Mouse (Mus musculus): Measurements from ENCODE around the gene Slc7a6. TPM values are rescaled to one million over a fixed set of nuclear protein-coding genes. Genes with fewer than 3 reads are reported as not detected.

Gene Slc7a6
- polyA plus RNA-seq, 2 experiments, result 42.1 to 55.7 TPM

GRCm38 (mm10) chr8:106149801-106150652, 18.6 kb upstream of the Slc7a6 start, which contains the start of gene Pla2g15:
Gene Pla2g15, plus strand, starts transcription at chr8:106150399.
- Histone ChIP-seq H3K27me3 (ENCODE audit: control insufficient read depth, insufficient read depth, low read length) (no peaks in the 10 kb centered on the region), H3K4me1 (ENCODE audit: control insufficient read depth, insufficient read depth, low read length) (peaks cover 6% of the 10 kb centered on the region; the same call in 1 of the 2 replicates), H3K36me3 (ENCODE audit: control insufficient read depth, insufficient read depth, low read length) (peaks cover 8% of the 10 kb centered on the region), H3K27ac (replicated peaks; ENCODE audit: low read depth, low read length) (no peak within 1 kb of the TSS), H3K4me2 (replicated peaks; ENCODE audit: low read depth, low read length, severe bottlenecking) (peak within 1 kb of the TSS; percentile 61), H3K9ac (ENCODE audit: low read depth, low read length, severe bottlenecking) (peak within 1 kb of the TSS; percentile 73), H3K9me3 (ENCODE audit: control insufficient read depth, low read length) (no peaks in the 10 kb centered on the region), H3K4me3 (replicated peaks; ENCODE audit: low read length) (peak within 1 kb of the TSS; percentile 78)
- peak; percentile 98 for ATAC-seq (ENCODE audit: low FRiP score, low read depth)
- DNase-seq (ENCODE audit: low spot score), result peak; percentile 93
- WGBS, result 2% methylated on average over 38 of the region's 38 CpGs
- TF ChIP-seq POLR2A (IDR thresholded peaks at IDR 0.05; ENCODE audit: borderline replicate concordance, extremely low read depth, insufficient read depth, insufficient read length), result no peak

GRCm38 (mm10) chr8:106150653-106151000, 18.0 kb upstream of the Slc7a6 start:
- DNase-seq (ENCODE audit: low spot score) (no peak), ATAC-seq (ENCODE audit: low FRiP score, low read depth) (no peak)
- H3K27me3 ChIP-seq (ENCODE audit: control insufficient read depth, insufficient read depth, low read length), result no peaks in the 10 kb centered on the region
- H3K9me3 ChIP-seq (ENCODE audit: control insufficient read depth, low read length), result no peaks in the 10 kb centered on the region
- H3K27ac ChIP-seq (replicated peaks; ENCODE audit: low read depth, low read length), result no peak overlapping the region
- peaks cover 10% of the 10 kb centered on the region for H3K36me3 ChIP-seq (ENCODE audit: control insufficient read depth, insufficient read depth, low read length)
- H3K4me2 ChIP-seq (replicated peaks; ENCODE audit: low read depth, low read length, severe bottlenecking), result peak overlapping the region; percentile 61
- peak overlapping the region; percentile 78 for H3K4me3 ChIP-seq (replicated peaks; ENCODE audit: low read length)
- peak overlapping the region; percentile 73 for H3K9ac ChIP-seq (ENCODE audit: low read depth, low read length, severe bottlenecking)
- no peak for TF ChIP-seq POLR2A (IDR thresholded peaks at IDR 0.05; ENCODE audit: borderline replicate concordance, extremely low read depth, insufficient read depth, insufficient read length)
- peaks cover 6% of the 10 kb centered on the region; the same call in 1 of the 2 replicates for H3K4me1 ChIP-seq (ENCODE audit: control insufficient read depth, insufficient read depth, low read length)
- WGBS, result 17% methylated on average over 8 of the region's 8 CpGs

GRCm38 (mm10) chr8:106151041-106151440, 17.6 kb upstream of the Slc7a6 start:
- Histone ChIP-seq H3K4me1 (ENCODE audit: control insufficient read depth, insufficient read depth, low read length) (peaks cover 6% of the 10 kb centered on the region; the same call in 1 of the 2 replicates), H3K27me3 (ENCODE audit: control insufficient read depth, insufficient read depth, low read length) (no peaks in the 10 kb centered on the region), H3K4me3 (replicated peaks; ENCODE audit: low read length) (peak overlapping the region; percentile 78), H3K9me3 (ENCODE audit: control insufficient read depth, low read length) (no peaks in the 10 kb centered on the region), H3K27ac (replicated peaks; ENCODE audit: low read depth, low read length) (no peak overlapping the region), H3K36me3 (ENCODE audit: control insufficient read depth, insufficient read depth, low read length) (peaks cover 10% of the 10 kb centered on the region), H3K9ac (ENCODE audit: low read depth, low read length, severe bottlenecking) (peak overlapping the region; percentile 73; the same call in 1 of the 2 replicates), H3K4me2 (replicated peaks; ENCODE audit: low read depth, low read length, severe bottlenecking) (peak overlapping the region; percentile 61)
- 72% methylated on average over 9 of the region's 9 CpGs for WGBS
- no peak for TF ChIP-seq POLR2A (IDR thresholded peaks at IDR 0.05; ENCODE audit: borderline replicate concordance, extremely low read depth, insufficient read depth, insufficient read length)
- ATAC-seq (ENCODE audit: low FRiP score, low read depth), result no peak
- no peak for DNase-seq (ENCODE audit: low spot score)

GRCm38 (mm10) chr8:106152876-106153275, 15.8 kb upstream of the Slc7a6 start:
- Histone ChIP-seq H3K9ac (ENCODE audit: low read depth, low read length, severe bottlenecking) (no peak overlapping the region), H3K4me3 (replicated peaks; ENCODE audit: low read length) (no peak overlapping the region), H3K4me2 (replicated peaks; ENCODE audit: low read depth, low read length, severe bottlenecking) (no peak overlapping the region), H3K4me1 (ENCODE audit: control insufficient read depth, insufficient read depth, low read length) (peaks cover 6% of the 10 kb centered on the region; the same call in 1 of the 2 replicates), H3K9me3 (ENCODE audit: control insufficient read depth, low read length) (no peaks in the 10 kb centered on the region), H3K27me3 (ENCODE audit: control insufficient read depth, insufficient read depth, low read length) (no peaks in the 10 kb centered on the region), H3K36me3 (ENCODE audit: control insufficient read depth, insufficient read depth, low read length) (peaks cover 10% of the 10 kb centered on the region), H3K27ac (replicated peaks; ENCODE audit: low read depth, low read length) (no peak overlapping the region)
- no peak for DNase-seq (ENCODE audit: low spot score)
- no peak for ATAC-seq (ENCODE audit: low FRiP score, low read depth)
- TF ChIP-seq POLR2A (IDR thresholded peaks at IDR 0.05; ENCODE audit: borderline replicate concordance, extremely low read depth, insufficient read depth, insufficient read length), result no peak
- WGBS, result 76% methylated on average over 4 of the region's 4 CpGs

- no peak overlapping the region for H3K27ac ChIP-seq (replicated peaks; ENCODE audit: low read depth, low read length)
- ATAC-seq (ENCODE audit: low FRiP score, low read depth) (no peak), DNase-seq (ENCODE audit: low spot score) (no peak)
- 96% methylated on average over 1 of the region's 1 CpGs for WGBS
- H3K36me3 ChIP-seq (ENCODE audit: control insufficient read depth, insufficient read depth, low read length), result peaks cover 38% of the 10 kb centered on the region
- H3K4me3 ChIP-seq (replicated peaks; ENCODE audit: low read length), result no peak overlapping the region
- no peaks in the 10 kb centered on the region for H3K27me3 ChIP-seq (ENCODE audit: control insufficient read depth, insufficient read depth, low read length)
- no peak overlapping the region for H3K4me2 ChIP-seq (replicated peaks; ENCODE audit: low read depth, low read length, severe bottlenecking)
- H3K9ac ChIP-seq (ENCODE audit: low read depth, low read length, severe bottlenecking), result no peak overlapping the region
- no peaks in the 10 kb centered on the region for H3K4me1 ChIP-seq (ENCODE audit: control insufficient read depth, insufficient read depth, low read length)
- TF ChIP-seq POLR2A (IDR thresholded peaks at IDR 0.05; ENCODE audit: borderline replicate concordance, extremely low read depth, insufficient read depth, insufficient read length), result no peak
- H3K9me3 ChIP-seq (ENCODE audit: control insufficient read depth, low read length), result no peaks in the 10 kb centered on the region
Observed at GRCm38 (mm10) chr8:106157419-106157818, 11.2 kb upstream of the Slc7a6 start.
